Mouse (Mus musculus): ENCODE data around the gene Nr2c2ap. TPM values are rescaled to one million over a fixed set of nuclear protein-coding genes. Genes with fewer than 3 reads are reported as not detected.

Gene Nr2c2ap
- total RNA-seq, 2 experiments from 2014 or later: 16.3 to 47.8 TPM

GRCm38 (mm10) chr8:70117611-70118010 is 13.5 kb upstream of the Nr2c2ap start:
- peak; percentile 78 for ATAC-seq (replicated peaks; ENCODE audit: low FRiP score, low TSS enrichment, poor library complexity, severe bottlenecking)

GRCm38 (mm10) chr8:70118726-70119700 is 12.1 kb upstream of the Nr2c2ap start:
- no peak for ATAC-seq (replicated peaks; ENCODE audit: low FRiP score, low TSS enrichment, poor library complexity, severe bottlenecking)

- no peak for ATAC-seq (replicated peaks; ENCODE audit: low FRiP score, low TSS enrichment, poor library complexity, severe bottlenecking)
Observed at GRCm38 (mm10) chr8:70120667-70121066, 10.5 kb upstream of the Nr2c2ap start, which contains the start of gene Ncan. TSS of gene Ncan (minus strand) at chr8:70120873.

GRCm38 (mm10) chr8:70122863-70123262 is 8.3 kb upstream of the Nr2c2ap start:
- ATAC-seq (replicated peaks; ENCODE audit: low FRiP score, low TSS enrichment, poor library complexity, severe bottlenecking): no peak

GRCm38 (mm10) chr8:70124992-70125391 is 6.1 kb upstream of the Nr2c2ap start:
- no peak for ATAC-seq (replicated peaks; ENCODE audit: low FRiP score, low TSS enrichment, poor library complexity, severe bottlenecking)

- no peak for ATAC-seq (replicated peaks; ENCODE audit: low FRiP score, low TSS enrichment, poor library complexity, severe bottlenecking)
Observed at GRCm38 (mm10) chr8:70128435-70128834, 2.7 kb upstream of the Nr2c2ap start.

- ATAC-seq (replicated peaks; ENCODE audit: low FRiP score, low TSS enrichment, poor library complexity, severe bottlenecking): no peak
Observed at GRCm38 (mm10) chr8:70129309-70129952, 1.7 kb upstream of the Nr2c2ap start.

- ATAC-seq (replicated peaks; ENCODE audit: low FRiP score, low TSS enrichment, poor library complexity, severe bottlenecking): no peak
Observed at GRCm38 (mm10) chr8:70130066-70130465, 1.1 kb upstream of the Nr2c2ap start.

- ATAC-seq (replicated peaks; ENCODE audit: low FRiP score, low TSS enrichment, poor library complexity, severe bottlenecking): no peak
Observed at GRCm38 (mm10) chr8:70134086-70134485, 3.0 kb downstream of the Nr2c2ap start.

GRCm38 (mm10) chr8:70134931-70135330 is 3.8 kb downstream of the Nr2c2ap start:
- ATAC-seq (replicated peaks; ENCODE audit: low FRiP score, low TSS enrichment, poor library complexity, severe bottlenecking): no peak

- ATAC-seq (replicated peaks; ENCODE audit: low FRiP score, low TSS enrichment, poor library complexity, severe bottlenecking): no peak
Observed at GRCm38 (mm10) chr8:70136591-70136990, 5.5 kb downstream of the Nr2c2ap start.

GRCm38 (mm10) chr8:70137890-70138289 is 6.8 kb downstream of the Nr2c2ap start:
- no peak for ATAC-seq (replicated peaks; ENCODE audit: low FRiP score, low TSS enrichment, poor library complexity, severe bottlenecking)

- ATAC-seq (replicated peaks; ENCODE audit: low FRiP score, low TSS enrichment, poor library complexity, severe bottlenecking): peak; percentile 92
Observed at GRCm38 (mm10) chr8:70139026-70139857, 8.1 kb downstream of the Nr2c2ap start, which contains the start of the genes Rfxank, Borcs8 and Mef2b. TSS of gene Rfxank (minus strand) at chr8:70139154. TSS of gene Borcs8 (plus strand) at chr8:70139499. TSS of gene Mef2b (plus strand) at chr8:70139711.

GRCm38 (mm10) chr8:70139981-70140380 is 8.8 kb downstream of the Nr2c2ap start:
- no peak for ATAC-seq (replicated peaks; ENCODE audit: low FRiP score, low TSS enrichment, poor library complexity, severe bottlenecking)

GRCm38 (mm10) chr8:70147678-70148607 is 16.8 kb downstream of the Nr2c2ap start:
- no peak for ATAC-seq (replicated peaks; ENCODE audit: low FRiP score, low TSS enrichment, poor library complexity, severe bottlenecking)

- no peak for ATAC-seq (replicated peaks; ENCODE audit: low FRiP score, low TSS enrichment, poor library complexity, severe bottlenecking)
Observed at GRCm38 (mm10) chr8:70150158-70150557, 19.0 kb downstream of the Nr2c2ap start.

GRCm38 (mm10) chr8:70152537-70153257 is 21.6 kb downstream of the Nr2c2ap start:
- peak; percentile 99 for ATAC-seq (replicated peaks; ENCODE audit: low FRiP score, low TSS enrichment, poor library complexity, severe bottlenecking)
